Mouse (Mus musculus): ENCODE data around the gene March4.

The March4 gene
- long read RNA-seq, experiment 1: 0 reads
- long read RNA-seq, experiment 2: 0 reads

DNA sequence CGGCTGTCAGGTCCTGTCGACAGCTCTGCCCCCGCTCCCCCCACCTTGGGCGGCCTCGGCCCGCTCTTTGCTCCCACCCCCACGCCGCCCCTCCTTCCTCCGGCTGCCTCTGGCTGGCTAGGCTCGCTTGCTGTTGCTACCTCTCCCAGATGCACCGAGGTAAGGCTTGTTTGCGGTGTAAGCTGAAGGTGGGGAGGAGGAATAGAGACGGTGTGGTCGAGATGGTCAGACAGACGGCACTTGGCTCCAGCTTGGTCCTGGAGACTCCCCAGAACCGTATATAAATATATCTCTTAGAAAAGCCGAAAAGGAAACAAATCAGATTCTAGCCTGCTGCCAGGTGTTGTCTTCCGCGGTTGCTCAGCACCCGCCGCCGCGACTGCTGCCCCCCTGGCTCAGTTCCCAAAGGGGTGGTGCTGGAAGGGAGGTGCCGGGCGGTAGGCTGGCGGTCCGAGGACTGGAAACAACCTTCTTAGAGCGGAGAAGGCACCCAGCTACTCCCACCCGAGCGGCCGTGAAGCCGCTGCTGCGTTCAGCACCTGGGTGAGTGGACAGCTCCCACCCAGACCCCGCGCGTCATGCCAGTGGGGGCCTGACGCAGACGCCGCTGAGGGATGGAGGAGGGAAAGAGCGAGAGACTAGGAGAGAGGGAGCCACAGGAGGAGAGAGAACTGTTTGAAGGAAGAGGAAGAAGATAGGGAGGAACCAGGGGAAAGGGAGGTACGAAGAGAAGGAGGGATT, at the start of gene March4:
TSS of gene March4 (minus strand) at position 320 of the 741 bp plus-strand sequence.
- intact Hi-C loops (cut with DNase I): no loop called here

DNA sequence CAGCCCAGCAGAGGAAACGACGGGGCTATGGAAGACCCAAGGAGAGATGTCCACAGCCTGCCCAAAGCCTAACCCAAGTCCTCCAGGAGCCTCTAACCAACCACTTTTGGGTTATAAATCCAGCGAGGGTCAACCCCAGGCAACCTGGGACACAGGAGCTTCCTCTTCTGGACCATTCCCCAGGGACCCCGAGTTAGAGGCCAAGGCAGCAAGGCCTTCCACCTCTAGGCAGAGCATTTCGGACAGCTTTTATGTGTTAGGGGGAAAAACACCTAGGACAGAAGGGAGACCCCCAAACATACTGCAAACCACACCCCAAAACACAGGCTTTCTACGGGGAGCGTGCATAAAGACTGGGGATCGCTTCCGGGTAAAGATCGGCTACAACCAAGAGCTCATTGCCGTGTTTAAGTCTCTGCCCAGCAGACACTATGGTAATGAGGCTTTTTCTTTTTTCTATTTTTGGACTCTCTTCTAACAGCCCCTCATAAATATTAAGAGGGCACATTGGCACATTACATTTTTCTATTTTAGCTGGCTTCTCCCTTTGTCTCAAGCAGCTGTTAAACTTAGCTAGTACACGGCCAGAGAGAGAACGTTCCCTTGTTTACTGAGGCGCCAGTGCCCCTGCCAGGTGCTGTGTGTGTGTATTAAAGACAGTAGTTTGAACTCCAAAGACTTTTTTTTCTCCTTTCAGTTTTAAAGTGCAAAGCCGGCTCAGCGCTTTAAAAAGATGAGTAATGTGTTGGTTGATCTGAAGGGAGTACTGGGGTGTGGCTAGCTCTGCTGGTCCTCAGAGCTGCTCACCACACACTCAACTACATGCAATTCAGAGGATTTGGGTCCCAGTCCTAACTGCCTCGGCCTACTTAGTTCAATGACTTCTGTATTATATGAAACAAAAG, 49.5 kb upstream of the March4 start:
- intact Hi-C loops (cut with DNase I): no loop called here

DNA sequence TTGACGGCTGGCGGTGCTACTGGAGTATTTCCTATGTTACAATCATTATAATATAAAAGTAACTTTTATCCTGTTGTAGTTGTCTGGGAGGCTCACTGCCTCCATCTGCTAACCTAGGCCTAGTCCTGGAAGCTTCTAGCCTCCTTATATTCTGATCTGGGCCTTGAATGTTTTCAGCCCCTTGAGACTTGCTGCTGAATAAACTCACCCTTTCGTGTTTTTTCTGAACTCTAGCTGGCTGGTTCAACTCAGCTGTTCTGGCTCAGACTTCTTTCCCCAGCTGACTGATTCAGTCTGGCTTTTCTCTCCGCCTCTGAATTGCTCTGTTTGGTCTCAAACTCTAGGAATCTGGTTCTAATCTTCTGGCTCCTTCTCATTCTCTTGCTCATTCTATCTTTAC, 47.2 kb upstream of the March4 start:
- intact Hi-C loops (cut with DNase I): no loop called here

GRCm38 (mm10) chr1:72582947-72583731, 46.4 kb upstream of the March4 start, which contains the start of gene Smarcal1:
Gene Smarcal1, plus strand, starts transcription at chr1:72583251.
- intact Hi-C loops (cut with DNase I): no loop called here

DNA sequence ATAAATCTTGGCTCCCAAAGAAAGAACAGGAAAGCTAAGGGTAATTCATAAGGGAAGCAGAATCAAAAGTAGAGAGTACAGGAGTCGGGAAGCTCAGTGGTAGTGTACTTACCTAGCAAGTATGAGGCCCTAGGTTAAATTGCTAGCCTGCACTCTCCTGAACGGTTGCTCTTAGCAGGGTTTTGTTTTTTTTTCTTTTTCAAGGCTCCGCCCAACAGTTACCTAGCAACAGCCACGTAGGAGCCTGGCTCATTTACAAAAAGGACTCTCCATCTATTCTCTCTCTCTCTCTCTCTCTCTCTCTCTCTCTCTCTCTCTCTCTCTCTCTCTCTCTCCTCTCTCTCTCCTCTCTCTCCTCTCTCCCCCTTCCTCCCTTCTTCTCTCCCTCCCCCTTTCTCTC, 42.1 kb upstream of the March4 start:
- intact Hi-C loops (cut with DNase I): no loop called here

- intact Hi-C loops (cut with DNase I): no loop called here
Observed at GRCm38 (mm10) chr1:72578351-72578750, 41.6 kb upstream of the March4 start.

DNA sequence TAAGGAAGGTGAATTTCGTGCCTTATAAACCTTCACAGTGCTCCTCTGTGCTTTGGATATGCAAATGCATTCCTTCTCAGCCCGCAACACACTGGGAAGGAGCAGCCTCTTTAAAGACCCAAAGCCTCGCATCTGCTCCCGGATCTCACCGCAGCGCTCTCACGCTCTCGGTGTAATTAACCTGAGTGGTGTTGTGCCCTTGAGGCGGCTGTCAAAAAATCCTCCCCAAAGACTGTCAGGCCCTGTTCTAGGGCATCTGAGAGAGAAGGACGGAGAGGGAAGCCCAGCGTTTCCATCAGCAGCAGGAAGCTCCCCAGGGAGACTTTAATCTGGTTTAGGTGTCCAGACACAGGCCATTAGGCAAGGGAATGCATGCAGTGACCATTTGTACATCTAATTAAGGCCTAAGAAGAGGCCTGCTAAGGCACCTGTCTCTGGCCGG, 40.8 kb upstream of the March4 start:
- intact Hi-C loops (cut with DNase I): no loop called here

DNA sequence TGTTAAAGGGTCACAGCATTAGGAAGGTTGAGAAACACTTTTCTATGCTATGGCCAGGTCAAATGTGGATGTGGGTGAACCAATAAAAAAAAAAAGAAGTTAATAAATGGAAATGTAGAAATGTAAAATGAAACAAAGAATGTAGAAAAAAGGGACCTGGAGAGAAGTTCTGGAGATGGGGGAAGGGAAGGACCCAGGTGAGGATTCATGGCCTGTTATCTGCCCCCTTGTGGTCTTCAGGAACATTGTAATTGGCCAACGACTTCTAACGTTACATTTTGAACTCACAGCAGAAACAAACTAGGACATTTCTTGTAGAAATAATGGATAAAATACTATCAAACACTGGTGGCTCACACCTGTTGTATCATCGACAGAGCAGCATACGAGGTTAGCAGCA, 38.4 kb upstream of the March4 start:
- intact Hi-C loops (cut with DNase I): no loop called here

GRCm38 (mm10) chr1:72574608-72575007, 37.9 kb upstream of the March4 start:
- intact Hi-C loops (cut with DNase I): no loop called here

DNA sequence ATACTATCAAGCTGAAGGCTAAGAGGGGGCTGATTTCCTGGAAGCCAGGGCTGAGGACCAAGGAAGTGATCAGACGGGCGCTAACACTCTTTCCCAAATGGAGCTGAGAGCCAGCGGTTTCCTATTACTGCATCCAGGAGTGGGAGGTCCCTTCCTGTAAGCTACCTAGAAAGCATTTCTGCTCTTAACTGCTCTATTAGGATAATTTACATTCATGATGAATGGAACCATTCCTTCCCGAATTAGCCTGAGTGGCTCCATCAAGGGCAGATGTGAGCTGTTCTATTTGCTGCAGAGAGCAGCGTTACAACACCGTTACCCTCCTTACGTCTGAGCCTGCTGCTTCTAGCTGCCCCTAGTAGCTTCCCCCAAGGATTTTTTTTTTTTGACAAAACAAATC, 37.3 kb upstream of the March4 start:
- intact Hi-C loops (cut with DNase I): no loop called here

- intact Hi-C loops (cut with DNase I): loop anchor here (10.0 kb wide), 1 partner anchor 254 kb away; no protein-coding TSS in a partner anchor
Observed at GRCm38 (mm10) chr1:72568725-72569124, 32.0 kb upstream of the March4 start.

DNA sequence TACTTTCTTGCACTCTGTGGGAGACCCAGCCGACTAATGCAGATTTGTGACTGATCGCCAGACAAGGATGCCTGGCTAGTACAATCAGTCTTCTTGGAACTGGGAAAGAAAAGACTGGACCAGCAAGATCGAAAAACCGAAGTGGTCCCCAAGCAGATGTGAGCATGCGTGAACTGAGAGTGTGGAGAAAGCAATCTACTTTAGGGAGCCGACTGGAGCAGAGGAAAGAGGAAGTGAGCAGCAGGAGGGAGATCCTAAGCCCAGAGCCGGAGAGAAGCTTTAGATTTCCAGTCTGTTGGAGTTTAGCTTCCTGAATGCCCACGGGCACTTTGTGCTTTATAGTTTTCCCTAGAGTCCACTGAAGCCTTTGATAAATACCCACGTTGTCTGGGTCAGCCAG, 30.3 kb upstream of the March4 start:
- intact Hi-C loops (cut with DNase I): loop anchor here (10.0 kb wide), 1 partner anchor 252 kb away; no protein-coding TSS in a partner anchor

GRCm38 (mm10) chr1:72564334-72564962, 27.7 kb upstream of the March4 start:
- intact Hi-C loops (cut with DNase I): loop anchor here (10.0 kb wide), 1 partner anchor 250 kb away; no protein-coding TSS in a partner anchor

DNA sequence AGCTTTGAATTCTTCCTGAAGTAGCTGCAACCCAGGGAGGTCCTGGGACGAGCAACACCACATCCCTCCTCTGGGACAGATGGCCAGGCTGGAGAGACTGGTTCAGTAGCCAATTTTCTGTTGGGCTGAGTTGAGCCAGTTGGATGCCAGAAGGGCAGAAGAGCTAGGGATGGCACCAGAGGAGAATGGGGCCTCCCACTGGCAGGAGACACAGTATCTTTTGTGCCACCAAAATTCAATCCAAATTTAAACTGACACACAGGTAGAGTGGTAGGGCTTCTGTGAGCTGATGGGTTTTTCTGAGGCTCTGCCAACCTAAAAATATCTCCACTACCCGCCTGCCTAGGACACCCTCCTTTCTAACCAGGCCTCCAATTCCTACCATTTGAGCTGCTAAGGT, 21.9 kb upstream of the March4 start:
- intact Hi-C loops (cut with DNase I): no loop called here

DNA sequence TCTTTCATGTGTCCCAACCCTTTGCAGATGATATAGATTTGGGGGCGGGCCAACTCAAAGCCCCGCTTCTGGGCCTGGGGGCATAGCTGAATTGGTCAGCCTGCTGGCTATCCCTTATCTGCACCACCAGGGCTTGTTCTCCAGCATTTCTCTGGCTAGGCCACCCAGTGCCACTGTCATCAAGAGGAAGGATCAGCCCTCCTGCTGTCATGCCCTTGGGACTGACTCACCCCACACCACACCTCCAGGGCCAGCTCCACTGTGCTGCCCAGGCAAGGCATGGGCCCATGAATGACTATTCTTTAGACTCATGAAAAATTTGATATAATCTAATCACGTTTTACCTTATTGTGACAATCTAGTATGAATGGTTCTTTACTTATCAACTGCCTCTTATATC, 19.7 kb upstream of the March4 start:
- intact Hi-C loops (cut with DNase I): no loop called here

DNA sequence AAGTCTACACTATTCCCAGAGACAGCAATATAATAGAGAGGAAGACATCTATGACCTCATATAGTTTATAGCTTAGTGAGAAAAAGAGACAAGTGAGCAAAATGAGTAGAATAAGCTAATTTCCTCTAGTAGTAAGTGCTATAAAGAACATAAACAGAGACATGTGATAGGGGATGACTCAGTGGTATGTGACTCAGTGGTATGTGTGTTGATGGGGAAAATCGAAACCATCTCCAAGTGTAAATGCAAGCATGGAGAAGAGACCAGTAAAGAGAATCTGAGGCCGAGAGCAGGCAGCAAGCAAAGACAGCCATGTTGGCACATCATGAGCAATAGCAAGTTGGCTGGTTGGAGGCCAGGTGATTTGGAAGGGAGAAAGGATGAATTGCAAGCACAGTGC, 13.6 kb upstream of the March4 start:
- intact Hi-C loops (cut with DNase I): no loop called here

- intact Hi-C loops (cut with DNase I): no loop called here
Observed at GRCm38 (mm10) chr1:72538266-72538665, 1.5 kb upstream of the March4 start.

DNA sequence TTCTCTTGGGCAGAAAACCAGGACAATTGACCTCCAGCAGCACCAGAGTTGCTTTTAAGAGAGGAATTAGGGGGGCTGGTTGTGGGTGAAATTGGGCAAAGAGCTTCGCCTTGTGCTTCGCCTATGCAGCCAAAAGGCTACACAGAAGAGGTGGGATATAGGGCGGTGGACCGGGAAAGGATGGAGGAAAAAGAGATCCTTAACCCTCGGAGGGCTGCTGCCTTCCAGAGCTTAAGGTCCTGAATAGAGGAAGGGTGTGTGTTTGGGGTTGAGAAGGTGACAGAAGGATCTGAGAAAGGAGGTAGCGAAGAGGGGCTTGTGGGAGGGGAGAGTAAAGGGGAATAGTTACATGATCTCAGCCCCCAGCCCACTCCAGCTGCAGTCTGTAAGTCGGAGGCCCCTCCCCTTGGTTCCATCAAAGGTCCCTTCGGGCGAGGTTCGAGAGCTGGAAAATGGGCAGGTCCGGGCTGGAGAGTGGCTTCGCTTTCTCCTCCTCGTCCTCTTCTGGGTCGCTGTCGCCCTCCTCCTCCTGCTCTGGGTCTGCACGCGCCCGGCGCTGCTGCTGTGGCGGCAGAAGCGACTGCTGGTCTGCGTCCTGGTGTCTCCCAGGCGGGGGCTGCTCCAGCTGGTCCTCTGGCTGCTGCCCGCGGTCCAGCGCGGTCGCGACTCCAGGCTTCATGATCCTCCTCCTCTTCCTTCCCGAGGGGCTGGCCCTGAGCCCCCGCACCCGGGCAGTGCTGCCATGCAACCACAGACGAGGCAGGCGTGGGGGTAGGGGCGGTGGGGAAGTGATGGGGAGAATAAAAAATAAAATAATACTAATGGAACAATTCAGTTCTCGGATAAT, 782 bp downstream of the March4 start:
- intact Hi-C loops (cut with DNase I): no loop called here

- intact Hi-C loops (cut with DNase I): no loop called here
Observed at GRCm38 (mm10) chr1:72533439-72533838, 3.3 kb downstream of the March4 start.

GRCm38 (mm10) chr1:72532926-72533325, 3.8 kb downstream of the March4 start:
- intact Hi-C loops (cut with DNase I): no loop called here

Measured in adrenal gland (tissue).